In genomic region chr17:48391446-48391845, GRCm38 (mm10) we compare ENCODE assay signal across 24 mouse cellular contexts. TPM values are rescaled to one million over a fixed set of nuclear protein-coding genes. Genes with fewer than 3 reads are reported as not detected.
DNase-seq lines count a peak whose midpoint lies in the region; TF ChIP-seq lines count a peak whose summit lies in the region.
"Had no signal": no experiment of that assay in that cellular context is flagged by ENCODE, and none has a peak within 500 bp of the region (broad histone marks: within the 10 kb centered on the region; RNA-seq: fewer than 3 reads in every experiment).

No protein-coding gene starts in this region.

- H3K4me3 ChIP-seq in kidney, adult 2 months (ENCODE audit: insufficient read depth, low read depth, low read length), result no peak overlapping the region
- H3K4me3 ChIP-seq in left cerebral cortex, adult 2 months, result no peak overlapping the region
- no peak overlapping the region for H3K4me3 ChIP-seq in small intestine, adult 2 months (ENCODE audit: low read depth, low read length)
- H3K4me3 ChIP-seq: embryonic facial prominence, embryonic 12.5 days; embryonic facial prominence, embryonic 15.5 days; gastrocnemius, adult 2 months; heart, adult 2 months had no signal

- H3K27me3 ChIP-seq in kidney, adult 2 months (replicated peaks; ENCODE audit: control insufficient read depth, insufficient read depth, low read length), result no peaks in the 10 kb centered on the region
- H3K27me3 ChIP-seq in small intestine, adult 2 months (ENCODE audit: control insufficient read depth, insufficient read depth, low read length), result no peaks in the 10 kb centered on the region
- H3K27me3 ChIP-seq: embryonic facial prominence, embryonic 12.5 days; embryonic facial prominence, embryonic 15.5 days had no signal

- TF ChIP-seq POLR2A in kidney, adult 2 months (IDR thresholded peaks at IDR 0.05; ENCODE audit: low read depth, low read length), result no peak
- TF ChIP-seq POLR2A in small intestine, adult 2 months (IDR thresholded peaks at IDR 0.05; ENCODE audit: low read depth, low read length), result no peak

- intact Hi-C loops in heart, postnatal 36 days (cut with DNase I), result no loop called here
- intact Hi-C loops in left cerebral cortex, adult 2 months (cut with DNase I), result no loop called here

- 68% methylated on average over 5 of the region's 5 CpGs for WGBS in kidney, adult 2 months
- 49% methylated on average over 5 of the region's 5 CpGs for WGBS in small intestine, adult 2 months

- H3K4me1 ChIP-seq in kidney, adult 2 months (ENCODE audit: control insufficient read depth, insufficient read depth, low read length), result no peaks in the 10 kb centered on the region
- H3K4me1 ChIP-seq in small intestine, adult 2 months (ENCODE audit: control insufficient read depth, insufficient read depth, insufficient read length, low read length), result peaks cover 18% of the 10 kb centered on the region
- H3K4me1 ChIP-seq: embryonic facial prominence, embryonic 12.5 days; embryonic facial prominence, embryonic 15.5 days had no signal

- TF ChIP-seq CTCF in kidney, adult 2 months (conservative IDR thresholded peaks at IDR 0.05; ENCODE audit: insufficient read depth, insufficient read length, low read depth, low read length), result no peak
- TF ChIP-seq CTCF in left cerebral cortex, adult 2 months (IDR thresholded peaks at IDR 0.05), result no peak
- no peak for TF ChIP-seq CTCF in small intestine, adult 2 months (IDR thresholded peaks at IDR 0.05; ENCODE audit: extremely low read depth, insufficient read length, insufficient replicate concordance, low read depth, low read length)

- peaks cover 11% of the 10 kb centered on the region for H3K36me3 ChIP-seq in kidney, adult 2 months (ENCODE audit: control insufficient read depth, insufficient read depth, low read length)
- peaks cover 79% of the 10 kb centered on the region for H3K36me3 ChIP-seq in small intestine, adult 2 months (ENCODE audit: control insufficient read depth, insufficient read depth, low read length)

- H3K27ac ChIP-seq in kidney, adult 2 months (ENCODE audit: insufficient read depth, low read depth, low read length), result no peak overlapping the region
- H3K27ac ChIP-seq in left cerebral cortex, adult 2 months, result peak overlapping the region; percentile 70
- peak overlapping the region; percentile 80 for H3K27ac ChIP-seq in small intestine, adult 2 months (ENCODE audit: insufficient read depth, low read depth, low read length)
- H3K27ac ChIP-seq: embryonic facial prominence, embryonic 12.5 days; embryonic facial prominence, embryonic 15.5 days; gastrocnemius, adult 2 months; heart, adult 2 months; hindbrain, embryonic 14.5 days; hindbrain, postnatal 0 days had no signal

- peak; percentile 74 for DNase-seq in heart, adult 11 months
- no peak for DNase-seq in heart, postnatal 36 days
- peak; percentile 59 for DNase-seq in kidney, adult 2 months
- DNase-seq in kidney, postnatal 4 days, result no peak
- DNase-seq in left cerebral cortex, adult 2 months (ENCODE audit: extremely low spot score in 1 of 2, low spot score in 2 of 2), result no peak
- DNase-seq in left cerebral cortex, adult 18-20 months (ENCODE audit: low spot score in 2 of 2), result no peak
- no peak for DNase-seq in retina, embryonic 14.5 days (ENCODE audit: low spot score)
- DNase-seq: adrenal gland, adult 2 months; adrenal gland, postnatal 14 days; cerebellum, adult 11 months; cerebellum, adult 2 months; cerebellum, adult 9-11 months; cerebellum, postnatal 25 days; forebrain, postnatal 0 days; gastrocnemius, adult 2 months; gastrocnemius, postnatal 25 days; heart, adult 2 months; heart, postnatal 4 days had no signal

RNA-seq across cellular contexts. Expression of gene Nfya, which starts 18.3 kb away (rescaled TPM):
- 10 to 100 TPM; 15.3 to 20.6 TPM for total RNA-seq in heart, postnatal 36 days (2021)
- 45.8 and 46.2 TPM in 2 replicates for polyA plus RNA-seq in kidney, adult 2 months (2012; rRNA removed)
- 10 to 100 TPM; 24.3 to 24.9 TPM for total RNA-seq in left cerebral cortex, adult 2 months (2021)
- 10 to 100 TPM; 25.2 to 28.7 TPM for total RNA-seq in left cerebral cortex, adult 18-20 months (2021)
- polyA plus RNA-seq in small intestine, adult 2 months (2012; rRNA removed), result 36.2 and 36.4 TPM in 2 replicates

RNA-seq across cellular contexts. Expression of gene Oard1, which starts 18.4 kb away (rescaled TPM):
- 10 to 100 TPM; 15.8 to 16.3 TPM for total RNA-seq in heart, postnatal 36 days (2021)
- 18.2 and 25.8 TPM in 2 replicates for polyA plus RNA-seq in kidney, adult 2 months (2012; rRNA removed)
- total RNA-seq in left cerebral cortex, adult 2 months (2021), result 10 to 100 TPM; 10.0 to 10.4 TPM
- total RNA-seq in left cerebral cortex, adult 18-20 months (2021), result 10 to 100 TPM; 11.9 to 14.6 TPM
- polyA plus RNA-seq in small intestine, adult 2 months (2012; rRNA removed), result 3.5 and 4.1 TPM in 2 replicates

RNA-seq across cellular contexts. Expression of gene Treml1, which starts 31.7 kb away (rescaled TPM):
- under 1 TPM; 0.35 to 0.36 TPM for total RNA-seq in heart, postnatal 36 days (2021)
- 0.09 and 0.15 TPM in 2 replicates for polyA plus RNA-seq in kidney, adult 2 months (2012; rRNA removed)
- under 1 TPM; 0.42 to 0.43 TPM for total RNA-seq in left cerebral cortex, adult 2 months (2021)
- under 1 TPM; 0.42 to 0.46 TPM for total RNA-seq in left cerebral cortex, adult 18-20 months (2021)
- not detected in 2 replicates for polyA plus RNA-seq in small intestine, adult 2 months (2012; rRNA removed)
- total RNA-seq: forebrain, postnatal 0 days; gastrocnemius, adult 2 months had no signal
- polyA plus RNA-seq: forebrain, postnatal 0 days; hindbrain, postnatal 0 days had no signal

RNA-seq across cellular contexts. Expression of gene Apobec2, which starts 41.3 kb away (rescaled TPM):
- total RNA-seq in heart, postnatal 36 days (2021), result 100 to 1,000 TPM; 236 to 256 TPM
- 2.0 and 6.0 TPM in 2 replicates for polyA plus RNA-seq in kidney, adult 2 months (2012; rRNA removed)
- not detected for total RNA-seq in left cerebral cortex, adult 2 months (2021)
- total RNA-seq in left cerebral cortex, adult 18-20 months (2021), result not detected
- polyA plus RNA-seq in small intestine, adult 2 months (2012; rRNA removed), result 0.25 and 1.2 TPM in 2 replicates

RNA-seq across cellular contexts. Expression of gene Trem2, which starts 45.2 kb away (rescaled TPM):
- 1 to 10 TPM; 1.5 to 2.2 TPM for total RNA-seq in heart, postnatal 36 days (2021)
- polyA plus RNA-seq in kidney, adult 2 months (2012; rRNA removed), result 0.62 and 0.75 TPM in 2 replicates
- 10 to 100 TPM in 1 of 2 experiments, 1 to 10 TPM in 1; 8.3 to 11.0 TPM for total RNA-seq in left cerebral cortex, adult 2 months (2021)
- 10 to 100 TPM in 1 of 2 experiments, 1 to 10 TPM in 1; 9.6 to 12.1 TPM for total RNA-seq in left cerebral cortex, adult 18-20 months (2021)
- polyA plus RNA-seq in small intestine, adult 2 months (2012; rRNA removed), result 1.3 TPM in 1 of 2 replicates, not detected in the other
- total RNA-seq: common myeloid progenitor, adult 5-6 weeks had no signal

Comparison
In these comparisons a context has a peak if more than half of its experiments do, and no peak if none do; other contexts are left out.
1. DNase-seq: peak in heart, adult 11 months (single experiment) and kidney, adult 2 months (single experiment); none in heart, postnatal 36 days (0 of 2), kidney, postnatal 4 days (0 of 2), left cerebral cortex, adult 2 months (0 of 2), left cerebral cortex, adult 18-20 months (0 of 2) and retina, embryonic 14.5 days (single experiment).